Mouse (Mus musculus): ENCODE measurements around the gene Tppp3. TPM values are rescaled to one million over a fixed set of nuclear protein-coding genes. Genes with fewer than 3 reads are reported as not detected.

Tppp3 gene
- total RNA-seq, 2 experiments from 2014 or later: 2.9 to 13.4 TPM

DNA sequence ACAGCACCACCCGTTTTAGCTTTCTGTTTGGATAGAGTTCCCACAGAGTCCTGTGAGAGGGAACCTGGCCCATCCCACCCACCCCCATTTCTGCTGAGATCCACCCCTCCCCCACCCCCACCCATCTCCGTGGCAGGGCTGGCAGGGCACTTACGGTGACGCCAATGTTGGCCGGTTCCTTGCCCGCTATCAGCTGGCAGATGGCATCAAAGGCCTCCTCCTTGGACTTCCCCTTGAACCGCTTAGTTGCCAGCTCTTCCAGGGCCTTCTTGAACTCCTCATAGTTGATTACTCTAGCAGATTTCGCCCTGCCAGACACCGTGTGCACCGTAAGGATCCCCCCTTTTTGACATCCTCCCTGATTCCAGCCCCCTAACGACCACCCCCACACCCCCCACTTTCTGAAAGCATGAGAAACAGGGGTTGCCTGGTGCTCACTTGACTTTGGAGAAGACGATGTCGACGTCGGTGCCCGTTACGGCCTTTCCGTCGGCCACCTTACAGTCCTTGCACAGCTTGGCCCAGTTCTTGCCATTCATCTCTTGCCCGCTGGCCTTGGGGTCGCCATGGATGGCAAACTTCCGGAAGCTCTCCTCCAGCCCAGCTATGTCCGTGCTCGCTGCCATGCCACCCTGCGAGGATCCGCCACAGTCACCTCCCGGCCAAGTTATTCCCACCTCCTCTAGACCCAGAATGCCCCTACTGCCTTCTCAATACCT lies 3.2 kb downstream of the Tppp3 start:
- ATAC-seq (ENCODE audit: poor library complexity, severe bottlenecking): no peak

DNA sequence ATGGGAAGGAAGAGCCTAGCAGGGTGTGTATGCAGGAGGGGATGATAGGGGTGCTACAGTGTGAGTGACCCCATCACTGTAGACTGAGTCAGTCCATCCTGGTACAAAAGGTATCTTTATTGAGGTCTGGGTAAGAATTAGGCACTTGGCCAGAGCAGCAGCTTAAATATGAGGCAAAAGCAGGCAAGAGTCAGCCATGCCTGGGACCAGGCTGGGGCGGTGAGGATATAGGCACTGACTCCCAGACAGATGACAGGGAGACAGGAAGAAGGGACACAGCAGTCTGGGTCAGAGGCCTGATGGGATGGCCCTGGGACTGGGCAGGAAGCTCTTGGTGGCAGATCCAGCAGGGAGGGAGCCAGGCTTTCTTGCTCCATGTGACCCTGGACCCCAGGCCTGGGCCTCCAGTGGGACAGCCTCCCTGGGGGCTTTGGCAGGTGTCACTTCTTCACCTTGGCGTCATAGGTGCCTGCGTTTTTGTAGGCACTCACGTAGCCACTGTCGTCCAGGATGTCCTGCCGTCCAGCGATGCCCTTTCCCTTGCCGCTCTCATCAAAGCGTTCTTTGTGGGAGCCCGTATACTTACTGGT lies 3.8 kb downstream of the Tppp3 start:
- ATAC-seq (ENCODE audit: poor library complexity, severe bottlenecking): no peak

- ATAC-seq (ENCODE audit: poor library complexity, severe bottlenecking): no peak
Measured at GRCm38 (mm10) chr8:105466700-105467291, 4.5 kb downstream of the Tppp3 start.

- ATAC-seq (ENCODE audit: poor library complexity, severe bottlenecking): no peak
Measured at GRCm38 (mm10) chr8:105466246-105466645, 5.1 kb downstream of the Tppp3 start.

- no peak for ATAC-seq (ENCODE audit: poor library complexity, severe bottlenecking)
Measured at GRCm38 (mm10) chr8:105464595-105464994, 6.7 kb downstream of the Tppp3 start.

GRCm38 (mm10) chr8:105461085-105461803 lies 10.1 kb downstream of the Tppp3 start:
- ATAC-seq (ENCODE audit: poor library complexity, severe bottlenecking): no peak

DNA sequence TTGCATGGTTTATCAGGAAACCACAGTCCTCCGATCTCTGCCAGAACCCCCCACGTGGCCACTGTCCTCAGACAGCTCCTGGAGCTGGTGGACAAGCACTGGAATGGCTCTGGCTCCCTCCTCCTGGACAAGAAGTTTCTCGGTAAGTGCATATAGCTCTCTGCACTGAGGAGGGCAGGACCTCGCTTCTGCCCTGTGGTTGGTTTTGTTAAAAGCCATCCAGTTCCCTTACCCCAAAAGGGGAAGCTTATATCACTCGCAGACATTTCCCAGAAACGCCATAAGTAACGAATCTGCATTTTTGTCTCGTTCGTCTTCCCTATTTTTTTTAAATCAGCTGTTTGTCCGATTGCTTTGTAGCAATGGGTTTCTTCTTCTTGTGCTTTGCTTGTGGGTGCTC lies 16.1 kb downstream of the Tppp3 start:
- ATAC-seq (ENCODE audit: poor library complexity, severe bottlenecking): peak; percentile 89

DNA sequence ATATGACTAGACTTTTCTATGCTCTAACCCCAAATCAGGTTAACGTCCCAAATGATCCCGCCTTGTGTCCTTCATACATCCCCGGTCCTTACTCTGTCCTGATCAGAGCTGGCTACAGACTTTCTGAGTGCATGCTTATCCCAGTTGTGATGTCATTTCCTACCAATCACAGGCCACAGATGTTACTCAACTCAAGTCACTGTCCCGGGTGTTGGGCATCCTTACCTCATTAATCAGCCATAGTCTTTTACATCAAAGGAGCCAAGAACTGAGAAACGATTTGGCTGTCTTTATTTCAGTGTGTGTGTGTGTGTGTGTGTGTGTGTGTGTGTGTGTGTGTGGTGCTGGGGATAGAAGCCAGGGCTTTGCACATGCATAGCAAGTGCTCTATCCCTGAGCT lies 17.2 kb downstream of the Tppp3 start:
- ATAC-seq (ENCODE audit: poor library complexity, severe bottlenecking): no peak

DNA sequence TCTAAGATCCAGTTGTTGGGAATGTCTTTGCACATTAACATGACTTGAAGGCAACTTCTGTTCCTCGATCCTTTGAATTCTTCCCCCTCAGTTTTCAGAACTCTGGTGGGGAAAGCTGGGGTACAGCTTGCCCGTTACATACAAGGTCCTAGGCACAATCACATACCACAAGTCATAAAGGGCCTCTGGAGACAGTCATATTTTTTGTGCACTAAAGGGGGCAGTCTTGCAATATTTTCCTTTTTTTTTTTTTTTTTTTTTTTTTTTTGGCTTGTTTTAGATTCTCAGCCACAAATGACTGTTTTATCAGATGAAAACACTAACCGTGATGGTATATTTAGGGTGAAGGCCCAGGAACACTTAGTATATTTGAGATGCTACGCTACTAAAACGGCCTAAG lies 18.0 kb downstream of the Tppp3 start:
- peak; percentile 20; the same call in 1 of the 2 replicates for ATAC-seq (ENCODE audit: poor library complexity, severe bottlenecking)

DNA sequence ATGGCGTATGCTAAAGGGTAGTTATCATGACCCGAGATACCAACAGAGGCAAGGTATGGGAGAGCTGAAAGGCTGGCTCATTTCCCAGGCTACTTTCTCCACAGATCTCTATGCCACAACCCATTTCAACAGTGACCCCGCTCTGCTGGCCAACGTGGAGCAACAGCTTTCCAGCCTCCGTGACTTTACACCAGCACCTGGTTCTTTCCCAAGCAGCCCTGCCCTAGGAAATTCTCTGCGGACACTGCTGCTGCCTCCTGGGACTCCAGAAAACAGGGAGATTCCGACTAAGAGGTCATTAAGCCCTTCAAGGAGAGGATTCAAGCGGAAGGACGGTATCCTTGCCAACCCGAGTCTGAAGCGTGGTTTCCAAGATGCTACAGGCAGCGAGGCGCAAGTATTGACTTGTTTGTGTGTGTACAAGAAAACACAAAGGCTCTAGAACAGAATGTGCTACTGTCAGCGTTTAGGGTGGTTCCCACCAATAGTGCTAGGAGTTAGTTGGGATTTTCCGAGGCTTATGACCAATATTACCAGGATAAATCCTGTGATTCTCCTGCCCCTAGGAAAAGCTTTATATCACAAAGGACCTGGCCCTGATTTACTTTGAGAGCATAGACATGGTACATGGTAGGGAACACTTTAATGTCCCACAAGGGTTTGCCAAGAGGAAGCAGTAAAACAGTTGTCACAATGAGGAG lies 19.3 kb downstream of the Tppp3 start:
- ATAC-seq (ENCODE audit: poor library complexity, severe bottlenecking): no peak

DNA sequence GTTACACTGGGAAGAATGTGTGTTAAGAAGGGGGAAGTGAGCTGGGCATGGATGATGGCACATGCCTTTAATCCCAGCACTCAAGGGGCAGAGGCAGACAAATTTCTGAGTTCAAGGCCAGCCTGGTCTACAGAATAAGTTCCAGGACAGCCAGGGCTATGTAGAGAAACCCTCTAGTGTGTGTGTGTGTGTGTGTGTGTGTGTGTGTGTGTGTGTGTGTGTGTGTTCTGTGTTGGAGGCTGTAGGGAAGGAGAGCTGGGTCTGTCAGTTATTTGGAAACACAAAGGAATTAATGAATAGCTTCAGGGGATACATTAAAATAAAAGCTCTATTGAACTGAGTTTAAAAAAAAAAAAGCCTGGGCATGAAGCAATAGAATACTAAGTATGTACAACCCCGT lies 20.3 kb downstream of the Tppp3 start:
- no peak for ATAC-seq (ENCODE audit: poor library complexity, severe bottlenecking)

GRCm38 (mm10) chr8:105448596-105448995 lies 22.7 kb downstream of the Tppp3 start:
- no peak for ATAC-seq (ENCODE audit: poor library complexity, severe bottlenecking)

- no peak for ATAC-seq (ENCODE audit: poor library complexity, severe bottlenecking)
Measured at GRCm38 (mm10) chr8:105448188-105448587, 23.1 kb downstream of the Tppp3 start.

DNA sequence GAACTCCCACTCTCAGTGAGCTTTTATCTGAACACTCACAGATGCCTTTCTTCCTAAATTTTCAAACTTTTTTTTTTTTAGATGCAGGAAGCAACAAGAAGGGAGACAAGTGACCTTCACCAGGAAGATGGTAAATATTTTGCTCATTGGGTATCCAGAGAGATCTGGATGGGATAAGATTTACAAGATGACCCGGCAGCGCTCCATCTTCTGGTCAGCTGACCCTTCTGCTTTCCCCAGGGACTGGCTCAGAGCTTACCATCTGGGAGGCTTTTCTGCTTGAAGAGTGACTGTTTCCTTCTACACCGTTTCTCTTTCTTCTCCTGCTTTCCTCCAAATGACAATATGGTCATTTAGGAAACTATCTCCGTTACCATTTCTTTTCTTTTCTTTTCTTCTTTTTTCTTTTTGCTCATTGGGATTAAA lies 25.2 kb downstream of the Tppp3 start:
- no peak for ATAC-seq (ENCODE audit: poor library complexity, severe bottlenecking)

GRCm38 (mm10) chr8:105445296-105446126 lies 25.8 kb downstream of the Tppp3 start:
- ATAC-seq (ENCODE audit: poor library complexity, severe bottlenecking): no peak

DNA sequence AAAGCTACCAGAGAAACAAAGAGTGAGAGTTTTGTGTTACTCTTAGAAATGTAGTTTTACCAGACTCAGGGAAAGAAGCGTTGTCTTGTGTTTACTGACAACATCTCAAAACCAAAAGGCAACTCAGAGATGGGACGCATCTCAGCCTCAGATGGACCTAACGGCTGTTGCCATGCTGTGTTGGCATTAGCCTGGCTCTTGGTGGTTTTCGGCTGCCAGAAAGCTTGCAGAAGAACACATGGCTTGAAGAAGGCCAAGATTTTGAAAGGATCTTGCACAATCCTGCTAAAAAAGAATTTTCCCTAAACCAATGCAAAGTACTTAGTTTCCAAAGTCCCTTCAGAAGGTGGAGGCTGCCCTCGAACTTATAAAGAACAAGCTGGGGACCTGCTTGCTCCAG lies 28.7 kb downstream of the Tppp3 start:
- no peak for ATAC-seq (ENCODE audit: poor library complexity, severe bottlenecking)

DNA sequence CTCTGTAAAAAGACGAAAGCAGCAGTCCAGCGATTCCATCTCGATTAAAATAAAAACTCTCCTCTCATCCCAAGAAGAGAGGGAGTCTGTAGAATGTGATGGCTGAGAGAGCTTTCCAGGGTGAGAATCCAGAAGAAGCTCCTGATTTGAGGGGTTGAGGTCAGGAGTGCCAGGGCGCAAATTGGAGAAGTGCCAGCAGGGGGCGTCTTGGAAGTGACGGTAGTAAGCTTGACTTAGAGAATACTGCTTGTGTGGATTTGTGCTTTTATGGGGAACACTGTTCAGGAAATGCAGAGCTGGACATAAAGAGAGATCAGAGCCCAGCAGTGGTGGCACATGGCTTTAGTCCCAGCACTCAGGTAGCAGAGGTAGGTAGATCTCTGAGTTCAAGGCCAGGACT lies 29.9 kb downstream of the Tppp3 start:
- 0 out of 2 replicates have a peak, but pooled peaks have one; percentile 51 for ATAC-seq (ENCODE audit: poor library complexity, severe bottlenecking)

DNA sequence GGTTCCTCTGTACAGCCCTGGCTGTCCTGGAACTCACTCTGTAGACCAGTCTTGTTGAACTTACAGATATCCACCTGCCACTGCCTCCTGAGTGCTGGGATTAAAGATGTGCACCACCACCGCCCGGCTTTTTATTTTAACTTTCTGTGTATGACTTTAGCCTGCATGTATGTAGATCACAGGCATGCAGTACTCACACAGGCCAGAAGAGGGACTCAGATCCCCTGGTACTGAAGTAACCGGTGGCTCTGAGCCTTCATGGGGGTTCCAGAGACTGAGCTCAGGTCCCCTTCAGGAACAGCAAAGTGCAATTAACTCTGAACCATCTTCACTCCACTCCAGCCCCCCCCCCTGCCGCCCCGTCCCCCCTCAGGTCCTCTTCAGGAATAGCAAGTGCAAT lies 32.5 kb downstream of the Tppp3 start:
- 0 out of 2 replicates have a peak, but pooled peaks have one; percentile 59 for ATAC-seq (ENCODE audit: poor library complexity, severe bottlenecking)

DNA sequence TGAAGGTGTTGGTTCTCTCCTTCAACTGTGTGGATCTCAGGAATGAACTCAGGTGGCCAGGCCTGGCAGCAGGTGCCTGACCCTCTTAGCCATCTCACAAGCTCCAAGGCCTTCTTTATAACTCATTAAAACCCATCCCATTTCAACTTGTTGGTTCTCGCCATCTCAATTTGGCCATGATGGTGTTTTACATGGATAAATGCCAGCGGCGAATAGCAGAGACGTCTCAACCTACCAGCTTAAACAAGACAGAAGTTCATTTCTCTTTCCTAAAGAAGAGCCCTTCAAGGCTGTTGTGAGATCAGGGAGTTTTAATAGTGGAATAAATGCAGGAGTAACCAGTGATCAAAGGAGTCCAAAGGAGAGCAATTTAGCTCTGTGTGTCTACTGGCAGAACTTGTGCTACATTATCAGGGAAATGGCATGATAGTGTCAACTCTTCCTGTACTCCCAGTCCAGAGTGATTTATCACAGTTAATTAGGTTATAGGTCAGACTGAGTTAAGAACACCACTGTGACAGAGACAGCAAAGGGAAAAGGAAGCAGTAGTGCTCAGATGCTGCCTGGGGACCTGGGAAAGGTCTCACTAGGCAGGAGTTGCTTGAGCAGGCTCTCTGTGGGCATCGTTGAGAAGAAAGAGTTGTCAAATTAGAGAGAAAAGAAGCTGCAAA lies 34.1 kb downstream of the Tppp3 start:
- no peak for ATAC-seq (ENCODE audit: poor library complexity, severe bottlenecking)
